21 mouse cellular contexts compared by ENCODE assay signal in genomic region chr3:121680187-121680586, GRCm38 (mm10). TPM values are rescaled to one million over a fixed set of nuclear protein-coding genes. Genes with fewer than 3 reads are reported as not detected.
"Had no signal": no experiment of that assay in that cellular context is flagged by ENCODE, and none has a peak within 500 bp of the region (broad histone marks: within the 10 kb centered on the region; RNA-seq: fewer than 3 reads in every experiment).

No protein-coding gene starts in this region.

- H3K4me1 ChIP-seq: neural tube, embryonic 12.5 days had no signal

- H3K9ac ChIP-seq: intestine, embryonic 15.5 days; liver, embryonic 15.5 days; midbrain, embryonic 15.5 days; neural tube, embryonic 12.5 days had no signal

- H3K27me3 ChIP-seq: intestine, embryonic 15.5 days; liver, embryonic 15.5 days; midbrain, embryonic 15.5 days; neural tube, embryonic 12.5 days had no signal

- H3K9me3 ChIP-seq: intestine, embryonic 15.5 days; limb, embryonic 10.5 days; liver, embryonic 15.5 days; midbrain, embryonic 15.5 days; neural tube, embryonic 12.5 days had no signal

- DNase-seq: kidney, adult 18-20 months; kidney, postnatal 10 days; thymus, adult 18-20 months; thymus, postnatal 14 days had no signal

- H3K36me3 ChIP-seq: intestine, embryonic 15.5 days; limb, embryonic 10.5 days; liver, embryonic 15.5 days; midbrain, embryonic 15.5 days; neural tube, embryonic 12.5 days had no signal

- H3K4me2 ChIP-seq: intestine, embryonic 15.5 days; liver, embryonic 15.5 days; midbrain, embryonic 15.5 days; neural tube, embryonic 12.5 days had no signal

- H3K27ac ChIP-seq: intestine, embryonic 15.5 days; left cerebral cortex, adult 2 months; limb, embryonic 10.5 days; liver, embryonic 15.5 days; macrophage; midbrain, embryonic 15.5 days; neural tube, embryonic 12.5 days; stomach, postnatal 0 days had no signal

- ATAC-seq: intestine, embryonic 15.5 days; midbrain, embryonic 15.5 days had no signal

- H3K4me3 ChIP-seq: intestine, embryonic 15.5 days; left cerebral cortex, adult 2 months; limb, embryonic 10.5 days; liver, embryonic 15.5 days; midbrain, embryonic 15.5 days; neural tube, embryonic 12.5 days had no signal

RNA-seq across cellular contexts. Expression of gene 4930432M17Rik, which starts 9.6 kb away (rescaled TPM):
- total RNA-seq: layer of hippocampus, adult 8-10 months; layer of hippocampus, postnatal 25 days; left cerebral cortex, adult 2 months; left cerebral cortex, postnatal 14 days; monocyte, adult 5-6 weeks; neutrophil, adult 5-6 weeks had no signal
- polyA plus RNA-seq: intestine, embryonic 15.5 days; kidney, embryonic 14.5 days; large intestine, adult 2 months; limb, embryonic 10.5 days; limb, embryonic 14.5 days; liver, embryonic 15.5 days; lung, embryonic 16.5 days; macrophage; midbrain, embryonic 15.5 days; neural tube, embryonic 12.5 days; stomach, postnatal 0 days had no signal

RNA-seq across cellular contexts. Expression of gene F3, which starts 43.1 kb away (rescaled TPM):
- total RNA-seq: monocyte, adult 5-6 weeks had no signal
